Mouse (Mus musculus): Measurements from ENCODE around the gene Cars2. TPM values are rescaled to one million over a fixed set of nuclear protein-coding genes. Genes with fewer than 3 reads are reported as not detected.

Cars2 gene
- polyA plus RNA-seq, 1 experiment from 2014 or later, result 22.9 TPM

GRCm38 (mm10) chr8:11512711-11513110, 37.9 kb downstream of the Cars2 start:
- Histone ChIP-seq H3K9me3 (replicated peaks; ENCODE audit: control insufficient read depth, low read length) (no peaks in the 10 kb centered on the region), H3K27ac (ENCODE audit: low read depth, low read length) (no peak overlapping the region), H3K36me3 (ENCODE audit: control insufficient read depth, insufficient read depth, low read length) (peaks cover 46% of the 10 kb centered on the region), H3K9ac (ENCODE audit: low read depth, low read length) (no peak overlapping the region), H3K4me3 (ENCODE audit: low read depth, low read length) (no peak overlapping the region), H3K4me2 (no peak overlapping the region), H3K4me1 (ENCODE audit: control insufficient read depth, insufficient read depth, low read length) (peaks cover 3% of the 10 kb centered on the region; the same call in 1 of the 2 replicates), H3K27me3 (ENCODE audit: control insufficient read depth, insufficient read depth, low read length) (no peaks in the 10 kb centered on the region)
- ATAC-seq (replicated peaks; ENCODE audit: insufficient number of reproducible peaks, low FRiP score, low TSS enrichment), result no peak
- WGBS (ENCODE audit: insufficient replicate concordance), result 72% methylated on average over 9 of the region's 9 CpGs

GRCm38 (mm10) chr8:11510971-11511370, 39.6 kb downstream of the Cars2 start:
- WGBS (ENCODE audit: insufficient replicate concordance), result 73% methylated on average over 5 of the region's 5 CpGs
- ATAC-seq (replicated peaks; ENCODE audit: insufficient number of reproducible peaks, low FRiP score, low TSS enrichment), result no peak
- Histone ChIP-seq H3K27ac (ENCODE audit: low read depth, low read length) (no peak overlapping the region), H3K4me2 (no peak overlapping the region), H3K27me3 (ENCODE audit: control insufficient read depth, insufficient read depth, low read length) (no peaks in the 10 kb centered on the region), H3K9ac (ENCODE audit: low read depth, low read length) (no peak overlapping the region), H3K4me1 (ENCODE audit: control insufficient read depth, insufficient read depth, low read length) (peaks cover 3% of the 10 kb centered on the region; the same call in 1 of the 2 replicates), H3K4me3 (ENCODE audit: low read depth, low read length) (no peak overlapping the region), H3K9me3 (replicated peaks; ENCODE audit: control insufficient read depth, low read length) (no peaks in the 10 kb centered on the region), H3K36me3 (ENCODE audit: control insufficient read depth, insufficient read depth, low read length) (peaks cover 51% of the 10 kb centered on the region)

GRCm38 (mm10) chr8:11508880-11509279, 41.7 kb downstream of the Cars2 start:
- WGBS (ENCODE audit: insufficient replicate concordance), result 82% methylated on average over 10 of the region's 10 CpGs
- Histone ChIP-seq H3K9ac (ENCODE audit: low read depth, low read length) (no peak overlapping the region), H3K4me1 (ENCODE audit: control insufficient read depth, insufficient read depth, low read length) (peaks cover 3% of the 10 kb centered on the region; the same call in 1 of the 2 replicates), H3K9me3 (replicated peaks; ENCODE audit: control insufficient read depth, low read length) (no peaks in the 10 kb centered on the region), H3K36me3 (ENCODE audit: control insufficient read depth, insufficient read depth, low read length) (peaks cover 59% of the 10 kb centered on the region), H3K27ac (ENCODE audit: low read depth, low read length) (no peak overlapping the region), H3K27me3 (ENCODE audit: control insufficient read depth, insufficient read depth, low read length) (no peaks in the 10 kb centered on the region), H3K4me3 (ENCODE audit: low read depth, low read length) (no peak overlapping the region), H3K4me2 (no peak overlapping the region)
- ATAC-seq (replicated peaks; ENCODE audit: insufficient number of reproducible peaks, low FRiP score, low TSS enrichment), result no peak

- Histone ChIP-seq H3K9ac (ENCODE audit: low read depth, low read length) (no peak overlapping the region), H3K36me3 (ENCODE audit: control insufficient read depth, insufficient read depth, low read length) (peaks cover 53% of the 10 kb centered on the region), H3K4me3 (ENCODE audit: low read depth, low read length) (no peak overlapping the region), H3K4me2 (no peak overlapping the region), H3K27ac (ENCODE audit: low read depth, low read length) (no peak overlapping the region), H3K27me3 (ENCODE audit: control insufficient read depth, insufficient read depth, low read length) (no peaks in the 10 kb centered on the region), H3K9me3 (replicated peaks; ENCODE audit: control insufficient read depth, low read length) (no peaks in the 10 kb centered on the region), H3K4me1 (ENCODE audit: control insufficient read depth, insufficient read depth, low read length) (no peaks in the 10 kb centered on the region)
- no peak for ATAC-seq (replicated peaks; ENCODE audit: insufficient number of reproducible peaks, low FRiP score, low TSS enrichment)
- 76% methylated on average over 6 of the region's 6 CpGs for WGBS (ENCODE audit: insufficient replicate concordance)
Measured at GRCm38 (mm10) chr8:11506802-11507201, 43.8 kb downstream of the Cars2 start.

- Histone ChIP-seq H3K4me2 (no peak overlapping the region), H3K27ac (ENCODE audit: low read depth, low read length) (no peak overlapping the region), H3K4me1 (ENCODE audit: control insufficient read depth, insufficient read depth, low read length) (no peaks in the 10 kb centered on the region), H3K4me3 (ENCODE audit: low read depth, low read length) (no peak overlapping the region), H3K9me3 (replicated peaks; ENCODE audit: control insufficient read depth, low read length) (no peaks in the 10 kb centered on the region), H3K27me3 (ENCODE audit: control insufficient read depth, insufficient read depth, low read length) (no peaks in the 10 kb centered on the region), H3K9ac (ENCODE audit: low read depth, low read length) (no peak overlapping the region), H3K36me3 (ENCODE audit: control insufficient read depth, insufficient read depth, low read length) (peaks cover 47% of the 10 kb centered on the region)
- WGBS (ENCODE audit: insufficient replicate concordance), result 85% methylated on average over 14 of the region's 14 CpGs
- no peak for ATAC-seq (replicated peaks; ENCODE audit: insufficient number of reproducible peaks, low FRiP score, low TSS enrichment)
Measured at GRCm38 (mm10) chr8:11506074-11506473, 44.5 kb downstream of the Cars2 start.

GRCm38 (mm10) chr8:11503476-11504232, 46.9 kb downstream of the Cars2 start:
- no peak overlapping the region for H3K9ac ChIP-seq (ENCODE audit: low read depth, low read length)
- ATAC-seq (replicated peaks; ENCODE audit: insufficient number of reproducible peaks, low FRiP score, low TSS enrichment), result no peak
- no peak overlapping the region for H3K4me3 ChIP-seq (ENCODE audit: low read depth, low read length)
- no peaks in the 10 kb centered on the region for H3K9me3 ChIP-seq (replicated peaks; ENCODE audit: control insufficient read depth, low read length)
- no peak overlapping the region for H3K27ac ChIP-seq (ENCODE audit: low read depth, low read length)
- H3K4me2 ChIP-seq, result no peak overlapping the region
- no peaks in the 10 kb centered on the region for H3K27me3 ChIP-seq (ENCODE audit: control insufficient read depth, insufficient read depth, low read length)
- H3K36me3 ChIP-seq (ENCODE audit: control insufficient read depth, insufficient read depth, low read length), result peaks cover 28% of the 10 kb centered on the region
- WGBS (ENCODE audit: insufficient replicate concordance), result 83% methylated on average over 13 of the region's 13 CpGs
- H3K4me1 ChIP-seq (ENCODE audit: control insufficient read depth, insufficient read depth, low read length), result no peaks in the 10 kb centered on the region

- Histone ChIP-seq H3K4me3 (ENCODE audit: low read depth, low read length) (no peak overlapping the region), H3K9ac (ENCODE audit: low read depth, low read length) (no peak overlapping the region), H3K27ac (ENCODE audit: low read depth, low read length) (no peak overlapping the region), H3K4me2 (no peak overlapping the region), H3K36me3 (ENCODE audit: control insufficient read depth, insufficient read depth, low read length) (peaks cover 13% of the 10 kb centered on the region), H3K4me1 (ENCODE audit: control insufficient read depth, insufficient read depth, low read length) (peaks cover 8% of the 10 kb centered on the region; the same call in 1 of the 2 replicates), H3K9me3 (replicated peaks; ENCODE audit: control insufficient read depth, low read length) (no peaks in the 10 kb centered on the region), H3K27me3 (ENCODE audit: control insufficient read depth, insufficient read depth, low read length) (no peaks in the 10 kb centered on the region)
- 82% methylated on average over 4 of the region's 4 CpGs for WGBS (ENCODE audit: insufficient replicate concordance)
- ATAC-seq (replicated peaks; ENCODE audit: insufficient number of reproducible peaks, low FRiP score, low TSS enrichment), result no peak
Measured at GRCm38 (mm10) chr8:11498786-11499485, 51.6 kb downstream of the Cars2 start.

- H3K4me2 ChIP-seq, result peak overlapping the region; percentile 73
- H3K27ac ChIP-seq (ENCODE audit: low read depth, low read length), result no peak overlapping the region
- H3K9me3 ChIP-seq (replicated peaks; ENCODE audit: control insufficient read depth, low read length), result no peaks in the 10 kb centered on the region
- no peak overlapping the region for H3K9ac ChIP-seq (ENCODE audit: low read depth, low read length)
- no peak for ATAC-seq (replicated peaks; ENCODE audit: insufficient number of reproducible peaks, low FRiP score, low TSS enrichment)
- WGBS (ENCODE audit: insufficient replicate concordance), result 71% methylated on average over 12 of the region's 12 CpGs
- H3K4me1 ChIP-seq (ENCODE audit: control insufficient read depth, insufficient read depth, low read length), result peaks cover 8% of the 10 kb centered on the region; the same call in 1 of the 2 replicates
- H3K36me3 ChIP-seq (ENCODE audit: control insufficient read depth, insufficient read depth, low read length), result peaks cover 7% of the 10 kb centered on the region; the same call in 1 of the 2 replicates
- no peaks in the 10 kb centered on the region for H3K27me3 ChIP-seq (ENCODE audit: control insufficient read depth, insufficient read depth, low read length)
- H3K4me3 ChIP-seq (ENCODE audit: low read depth, low read length), result peak overlapping the region; percentile 79
Measured at GRCm38 (mm10) chr8:11498281-11498680, 52.3 kb downstream of the Cars2 start.

All from heart, embryonic 11.5 days (tissue).